Mouse (Mus musculus): Measurements from ENCODE around the gene Kpnb1. TPM values are rescaled to one million over a fixed set of nuclear protein-coding genes. Genes with fewer than 3 reads are reported as not detected.
A peak's percentile ranks its signal among the peaks of the same experiment; 100 is the strongest.

Gene Kpnb1
- 2.4 and 2.5 TPM in 2 replicates for polyA plus RNA-seq (2012)

- Histone ChIP-seq H3K4me1 (ENCODE audit: control insufficient read depth) (peaks cover 57% of the 10 kb centered on the region), H3K36me3 (ENCODE audit: control insufficient read depth) (peaks cover 62% of the 10 kb centered on the region), H3K4me3 (replicated peaks) (peak within 1 kb of the TSS; percentile 91), H3K27me3 (ENCODE audit: control insufficient read depth) (no peaks in the 10 kb centered on the region), H3K9me3 (ENCODE audit: control insufficient read depth, low read length) (no peaks in the 10 kb centered on the region)
- TF ChIP-seq TAL1 (IDR thresholded peaks at IDR 0.05; ENCODE audit: low read length) (no peak), GATA1 (IDR thresholded peaks at IDR 0.05; ENCODE audit: low read length) (no peak)
Observed at GRCm38 (mm10) chr11:97187764-97188642, at the start of gene Kpnb1. Gene Kpnb1 (minus strand): TSS chr11:97187881.

DNA sequence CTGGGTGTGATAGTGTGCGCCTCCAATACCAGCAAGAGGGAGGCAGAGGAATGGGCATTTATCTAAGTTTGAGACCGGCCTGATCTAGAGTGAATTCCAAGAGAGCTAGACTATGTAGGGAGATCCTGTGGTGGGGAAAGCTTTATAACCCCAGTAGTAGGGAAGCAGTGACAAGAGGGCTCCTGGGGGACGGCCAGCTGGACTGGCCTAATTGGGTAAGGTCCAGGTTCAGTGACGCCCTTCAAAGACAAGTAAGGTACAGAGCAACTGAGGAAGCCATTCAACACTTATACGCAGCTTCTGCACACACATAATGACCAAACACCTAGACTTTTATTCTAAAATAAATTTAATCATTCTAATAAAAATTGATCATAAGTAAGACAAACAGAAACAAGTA, 44.8 kb upstream of the Kpnb1 start:
- TF ChIP-seq GATA1 (IDR thresholded peaks at IDR 0.05; ENCODE audit: low read length) (no peak), TAL1 (IDR thresholded peaks at IDR 0.05; ENCODE audit: low read length) (no peak)
- no peak overlapping the region for H3K4me3 ChIP-seq (replicated peaks)
- H3K36me3 ChIP-seq (ENCODE audit: control insufficient read depth) = peaks cover 40% of the 10 kb centered on the region
- peaks cover 3% of the 10 kb centered on the region for H3K4me1 ChIP-seq (ENCODE audit: control insufficient read depth)
- no peaks in the 10 kb centered on the region for H3K9me3 ChIP-seq (ENCODE audit: control insufficient read depth, low read length)
- H3K27me3 ChIP-seq (ENCODE audit: control insufficient read depth) = no peaks in the 10 kb centered on the region

- H3K27me3 ChIP-seq (ENCODE audit: control insufficient read depth) = no peaks in the 10 kb centered on the region
- no peak overlapping the region for H3K4me3 ChIP-seq (replicated peaks)
- peaks cover under 1% of the 10 kb centered on the region for H3K4me1 ChIP-seq (ENCODE audit: control insufficient read depth)
- H3K9me3 ChIP-seq (ENCODE audit: control insufficient read depth, low read length) = no peaks in the 10 kb centered on the region
- TF ChIP-seq TAL1 (IDR thresholded peaks at IDR 0.05; ENCODE audit: low read length) (no peak), GATA1 (IDR thresholded peaks at IDR 0.05; ENCODE audit: low read length) (no peak)
- H3K36me3 ChIP-seq (ENCODE audit: control insufficient read depth) = peaks cover 44% of the 10 kb centered on the region
Observed at GRCm38 (mm10) chr11:97229396-97229795, 41.7 kb upstream of the Kpnb1 start.

- Histone ChIP-seq H3K36me3 (ENCODE audit: control insufficient read depth) (peaks cover 42% of the 10 kb centered on the region), H3K4me3 (replicated peaks) (no peak overlapping the region), H3K9me3 (ENCODE audit: control insufficient read depth, low read length) (no peaks in the 10 kb centered on the region), H3K27me3 (ENCODE audit: control insufficient read depth) (no peaks in the 10 kb centered on the region), H3K4me1 (ENCODE audit: control insufficient read depth) (no peaks in the 10 kb centered on the region)
- TF ChIP-seq GATA1 (IDR thresholded peaks at IDR 0.05; ENCODE audit: low read length) = no peak
- TF ChIP-seq TAL1 (IDR thresholded peaks at IDR 0.05; ENCODE audit: low read length) = no peak
Observed at GRCm38 (mm10) chr11:97228985-97229384, 41.3 kb upstream of the Kpnb1 start.

- Histone ChIP-seq H3K4me3 (replicated peaks) (no peak overlapping the region), H3K4me1 (ENCODE audit: control insufficient read depth) (no peaks in the 10 kb centered on the region), H3K36me3 (ENCODE audit: control insufficient read depth) (peaks cover 46% of the 10 kb centered on the region), H3K27me3 (ENCODE audit: control insufficient read depth) (no peaks in the 10 kb centered on the region), H3K9me3 (ENCODE audit: control insufficient read depth, low read length) (no peaks in the 10 kb centered on the region)
- TF ChIP-seq GATA1 (IDR thresholded peaks at IDR 0.05; ENCODE audit: low read length) (no peak), TAL1 (IDR thresholded peaks at IDR 0.05; ENCODE audit: low read length) (no peak)
Observed at GRCm38 (mm10) chr11:97226131-97226530, 38.5 kb upstream of the Kpnb1 start.

- Histone ChIP-seq H3K9me3 (ENCODE audit: control insufficient read depth, low read length) (no peaks in the 10 kb centered on the region), H3K27me3 (ENCODE audit: control insufficient read depth) (no peaks in the 10 kb centered on the region), H3K36me3 (ENCODE audit: control insufficient read depth) (peaks cover 54% of the 10 kb centered on the region), H3K4me1 (ENCODE audit: control insufficient read depth) (no peaks in the 10 kb centered on the region), H3K4me3 (replicated peaks) (no peak overlapping the region)
- TF ChIP-seq TAL1 (IDR thresholded peaks at IDR 0.05; ENCODE audit: low read length) = no peak
Observed at GRCm38 (mm10) chr11:97223485-97223884, 35.8 kb upstream of the Kpnb1 start.

DNA sequence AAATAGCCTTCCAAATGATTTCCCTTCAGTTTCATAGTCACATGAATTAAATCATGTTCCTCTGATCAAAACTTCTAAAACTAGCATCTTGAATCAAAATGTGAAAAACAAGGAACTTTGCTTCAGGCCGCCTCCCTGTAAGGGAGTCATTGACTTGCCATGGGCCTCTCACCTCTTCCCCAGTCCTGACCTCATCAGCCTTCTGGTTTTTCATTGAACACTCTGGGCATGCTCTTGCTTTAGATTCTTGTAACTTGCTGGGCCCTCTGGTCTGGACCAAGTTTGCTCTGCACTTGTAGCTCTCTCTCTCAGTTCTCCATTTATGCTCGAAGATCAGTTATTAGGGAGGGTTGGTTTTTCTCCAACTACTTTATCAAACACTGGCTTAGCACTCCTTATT, 33.9 kb upstream of the Kpnb1 start:
- Histone ChIP-seq H3K36me3 (ENCODE audit: control insufficient read depth) (peaks cover 64% of the 10 kb centered on the region), H3K4me1 (ENCODE audit: control insufficient read depth) (no peaks in the 10 kb centered on the region), H3K9me3 (ENCODE audit: control insufficient read depth, low read length) (no peaks in the 10 kb centered on the region), H3K4me3 (replicated peaks) (no peak overlapping the region), H3K27me3 (ENCODE audit: control insufficient read depth) (no peaks in the 10 kb centered on the region)
- TF ChIP-seq TAL1 (IDR thresholded peaks at IDR 0.05; ENCODE audit: low read length) (no peak), GATA1 (IDR thresholded peaks at IDR 0.05; ENCODE audit: low read length) (no peak)

GRCm38 (mm10) chr11:97220211-97220610, 32.5 kb upstream of the Kpnb1 start:
- Histone ChIP-seq H3K4me3 (replicated peaks) (no peak overlapping the region), H3K36me3 (ENCODE audit: control insufficient read depth) (peaks cover 64% of the 10 kb centered on the region), H3K27me3 (ENCODE audit: control insufficient read depth) (no peaks in the 10 kb centered on the region), H3K4me1 (ENCODE audit: control insufficient read depth) (no peaks in the 10 kb centered on the region), H3K9me3 (ENCODE audit: control insufficient read depth, low read length) (no peaks in the 10 kb centered on the region)
- TF ChIP-seq TAL1 (IDR thresholded peaks at IDR 0.05; ENCODE audit: low read length) = no peak
- TF ChIP-seq GATA1 (IDR thresholded peaks at IDR 0.05; ENCODE audit: low read length) = no peak

DNA sequence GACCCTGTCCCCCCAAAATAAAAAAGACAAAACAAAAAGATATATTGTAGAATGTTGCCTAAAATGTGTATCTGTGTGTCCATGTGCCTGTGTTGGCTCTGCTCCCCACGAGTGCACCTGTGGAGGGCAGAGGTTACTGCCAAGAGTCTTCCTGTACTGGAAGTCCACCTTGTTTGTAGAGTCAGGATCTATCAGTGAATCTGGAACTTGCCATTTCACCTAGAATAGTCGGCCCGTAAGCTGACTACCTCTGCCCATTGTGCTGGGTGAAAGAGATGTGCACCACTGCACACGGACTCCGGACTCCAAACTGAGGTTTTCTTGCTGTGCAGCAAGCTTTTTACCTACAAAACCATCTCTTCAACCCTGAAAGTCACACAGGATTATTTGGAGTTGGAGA, 26.7 kb upstream of the Kpnb1 start:
- Histone ChIP-seq H3K36me3 (ENCODE audit: control insufficient read depth) (peaks cover 57% of the 10 kb centered on the region), H3K9me3 (ENCODE audit: control insufficient read depth, low read length) (no peaks in the 10 kb centered on the region), H3K4me1 (ENCODE audit: control insufficient read depth) (peaks cover 14% of the 10 kb centered on the region), H3K4me3 (replicated peaks) (no peak overlapping the region), H3K27me3 (ENCODE audit: control insufficient read depth) (no peaks in the 10 kb centered on the region)
- TF ChIP-seq GATA1 (IDR thresholded peaks at IDR 0.05; ENCODE audit: low read length) = no peak
- no peak for TF ChIP-seq TAL1 (IDR thresholded peaks at IDR 0.05; ENCODE audit: low read length)
